Mouse (Mus musculus) left cerebral cortex, adult 6 months (tissue): Measurements from ENCODE around the gene Olfr1320. TPM values are rescaled to one million over a fixed set of nuclear protein-coding genes. Genes with fewer than 3 reads are reported as not detected.

Source experiments
- long read RNA-seq, 2 experiments: library from polyadenylated mRNA; unstranded; transcript quantifications; one replicate each; pipeline ENCODE4 v2.0.0; 2019 to 2020
- polyA plus RNA-seq: library from polyadenylated mRNA; unstranded; fragments of <200 nt; fragmentation: Nextera tagmentation; gene quantifications from 2 replicates; pipeline ENCODE4 v1.2.3, GENCODE M21; 2021

Gene Olfr1320
- polyA plus RNA-seq, result not detected in 2 replicates
- long read RNA-seq, experiment 1, result 0 reads
- long read RNA-seq, experiment 2, result 0 reads

DNA sequence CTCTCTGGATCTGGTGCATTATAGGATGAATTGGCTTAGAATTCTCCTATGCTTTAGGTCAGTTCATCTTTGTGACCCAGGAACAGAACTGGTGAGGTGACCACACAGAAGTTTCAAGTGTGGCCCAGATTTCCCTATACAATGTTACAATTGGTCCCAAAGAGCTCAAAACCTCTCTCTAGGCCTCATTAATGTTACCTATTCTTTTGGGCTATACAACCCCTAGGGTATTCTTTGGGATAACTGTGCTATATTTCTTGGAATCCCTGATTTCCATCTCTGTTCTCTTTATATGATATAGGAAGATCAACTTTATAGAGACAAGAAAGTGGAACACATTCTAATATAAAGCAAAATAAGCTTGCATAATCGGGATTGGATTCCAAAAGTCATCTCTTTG lies at the start of gene Olfr1320:
Olfr1320 (plus strand) TSS at position 301 of the 400 bp plus-strand sequence.

Other genes with a start within 250 kb of the Olfr1320 start
- gene Arhgap36, start 208.4 kb upstream of the Olfr1320 start, polyA plus RNA-seq, result 0.20 and 1.3 TPM in 2 replicates
- gene Olfr1321, start 62.7 kb downstream of the Olfr1320 start, polyA plus RNA-seq, result not detected in 2 replicates
- 0.85 and 2.4 TPM in 2 replicates for gene Igsf1, start 125.4 kb downstream of the Olfr1320 start, polyA plus RNA-seq
- gene Olfr1322, start 219.2 kb downstream of the Olfr1320 start, polyA plus RNA-seq, result not detected in 2 replicates